8 mouse cellular contexts compared by ENCODE assay signal in genomic region chrX:42342951-42343879, GRCm38 (mm10).
DNase-seq lines count a peak whose midpoint lies in the region; ATAC-seq and TF ChIP-seq lines count a peak whose summit lies in the region.
"Had no signal": no experiment of that assay in that cellular context is flagged by ENCODE, and none has a peak within 500 bp of the region (broad histone marks: within the 10 kb centered on the region; RNA-seq: fewer than 3 reads in every experiment).

No protein-coding gene starts in this region.

- no peak overlapping the region for H3K27ac ChIP-seq in CH12.LX (ENCODE audit: insufficient read depth, low read depth)
- H3K27ac ChIP-seq in forebrain, embryonic 11.5 days (ENCODE audit: low read depth, low read length), result peak overlapping the region; percentile 78
- no peak overlapping the region for H3K27ac ChIP-seq in kidney, postnatal 0 days
- peak overlapping the region; percentile 57 for H3K27ac ChIP-seq in midbrain, embryonic 16.5 days (ENCODE audit: low read length)
- H3K27ac ChIP-seq in gastrocnemius, adult 2 months, result no peak overlapping the region
- H3K27ac ChIP-seq: heart, adult 2 months had no signal

- no peak for TF ChIP-seq EP300 in CH12.LX (IDR thresholded peaks at IDR 0.05; ENCODE audit: low read length)

- no peak overlapping the region for H3K9ac ChIP-seq in CH12.LX (ENCODE audit: insufficient read depth, low read depth)
- H3K9ac ChIP-seq in forebrain, embryonic 11.5 days (ENCODE audit: low read length), result no peak overlapping the region; the same call in 1 of the 2 replicates
- no peak overlapping the region for H3K9ac ChIP-seq in kidney, postnatal 0 days (ENCODE audit: low read depth, low read length)
- H3K9ac ChIP-seq in midbrain, embryonic 16.5 days (ENCODE audit: low read depth, low read length), result no peak overlapping the region

- H3K9me3 ChIP-seq in CH12.LX (replicated peaks; ENCODE audit: low read length), result no peaks in the 10 kb centered on the region
- no peaks in the 10 kb centered on the region for H3K9me3 ChIP-seq in forebrain, embryonic 11.5 days (ENCODE audit: control insufficient read depth, low read length)
- no peaks in the 10 kb centered on the region for H3K9me3 ChIP-seq in kidney, postnatal 0 days (replicated peaks; ENCODE audit: low read length)
- no peaks in the 10 kb centered on the region for H3K9me3 ChIP-seq in midbrain, embryonic 16.5 days (replicated peaks; ENCODE audit: control insufficient read depth, low read length, poor library complexity, severe bottlenecking)

- H3K4me2 ChIP-seq in CH12.LX (ENCODE audit: insufficient read depth, low read depth, poor library complexity, severe bottlenecking), result peak overlapping the region; percentile 78
- H3K4me2 ChIP-seq in forebrain, embryonic 11.5 days (ENCODE audit: low read depth, low read length, severe bottlenecking), result peak overlapping the region; percentile 8; the same call in 1 of the 2 replicates
- H3K4me2 ChIP-seq in kidney, postnatal 0 days (ENCODE audit: low read length), result peak overlapping the region; percentile 24; the same call in 1 of the 2 replicates
- H3K4me2 ChIP-seq in midbrain, embryonic 16.5 days (ENCODE audit: low read length), result peak overlapping the region; percentile 39

- peaks cover 2 to 5% of the 10 kb centered on the region in 2 experiments; a peak in 2 of 4 replicates for H3K4me1 ChIP-seq in CH12.LX (ENCODE audit: control insufficient read depth in 1 of 2, insufficient read depth in 2 of 2)
- 0 out of 2 replicates have a peak, but pooled peaks cover 2% of the 10 kb centered on the region for H3K4me1 ChIP-seq in forebrain, embryonic 11.5 days (replicated peaks; ENCODE audit: control insufficient read depth, insufficient read depth, low read length)
- no peaks in the 10 kb centered on the region for H3K4me1 ChIP-seq in kidney, postnatal 0 days (replicated peaks; ENCODE audit: insufficient read depth, low read length)
- H3K4me1 ChIP-seq in midbrain, embryonic 16.5 days (ENCODE audit: control insufficient read depth, insufficient read depth, low read length), result peaks cover 8% of the 10 kb centered on the region

- in situ Hi-C loops in CH12.LX (cut with MboI; ENCODE audit: low pct_ligation_motif_present, low pct_unique_long_range_greater_than_20kb, low sequenced_read_pairs), result no loop called here

- 20% methylated on average over 16 of the region's 16 CpGs for WGBS in forebrain, embryonic 11.5 days
- 27% methylated on average over 16 of the region's 16 CpGs for WGBS in kidney, postnatal 0 days
- WGBS in midbrain, embryonic 16.5 days, result 13% methylated on average over 16 of the region's 16 CpGs

- dilution Hi-C loops in CH12.LX (cut with MboI; ENCODE audit: extremely low pct_ligation_motif_present, extremely low pct_unique_long_range_greater_than_20kb, low sequenced_read_pairs), result no loop called here

- no peak for TF ChIP-seq CTCF in CH12.LX (conservative IDR thresholded peaks at IDR 0.05 in 1 of 2, IDR thresholded peaks at IDR 0.05 in 1 of 2; ENCODE audit: low read depth in 2 of 2, low read length in 2 of 2)
- TF ChIP-seq CTCF in kidney, postnatal 0 days (IDR thresholded peaks at IDR 0.05; ENCODE audit: low read depth), result no peak
- TF ChIP-seq CTCF in gastrocnemius, adult 2 months (IDR thresholded peaks at IDR 0.05), result no peak

- H3K79me2 ChIP-seq in CH12.LX (replicated peaks; ENCODE audit: control insufficient read depth, extremely low read depth, insufficient read depth, poor library complexity, severe bottlenecking), result no peaks in the 10 kb centered on the region

- peak; percentile 93 for ATAC-seq in forebrain, embryonic 11.5 days (replicated peaks; ENCODE audit: low FRiP score)
- ATAC-seq in kidney, postnatal 0 days (replicated peaks; ENCODE audit: low FRiP score, low read depth), result peak; percentile 33; the same call in 1 of the 2 replicates
- ATAC-seq in midbrain, embryonic 16.5 days, result peak; percentile 58; the same call in 1 of the 2 replicates

- H3K27me3 ChIP-seq in CH12.LX (replicated peaks), result no peaks in the 10 kb centered on the region
- H3K27me3 ChIP-seq in forebrain, embryonic 11.5 days (ENCODE audit: control insufficient read depth, insufficient read depth, low read length), result no peaks in the 10 kb centered on the region
- H3K27me3 ChIP-seq in kidney, postnatal 0 days (ENCODE audit: insufficient read depth, low read length), result no peaks in the 10 kb centered on the region
- no peaks in the 10 kb centered on the region for H3K27me3 ChIP-seq in midbrain, embryonic 16.5 days (ENCODE audit: control insufficient read depth, insufficient read depth, low read depth, low read length)

- no peaks in the 10 kb centered on the region for H3K36me3 ChIP-seq in CH12.LX (replicated peaks in 1 of 2; ENCODE audit: control insufficient read depth in 1 of 2, insufficient read depth in 1 of 2, low read length in 1 of 2)
- H3K36me3 ChIP-seq in forebrain, embryonic 11.5 days (ENCODE audit: control insufficient read depth, insufficient read depth, low read length), result no peaks in the 10 kb centered on the region
- no peaks in the 10 kb centered on the region for H3K36me3 ChIP-seq in kidney, postnatal 0 days (ENCODE audit: insufficient read depth, low read length)
- no peaks in the 10 kb centered on the region for H3K36me3 ChIP-seq in midbrain, embryonic 16.5 days (ENCODE audit: control insufficient read depth, insufficient read depth, low read length)

- peak overlapping the region in 1 of 3 experiments; percentile 10 for H3K4me3 ChIP-seq in CH12.LX (replicated peaks in 1 of 3; ENCODE audit: low read depth in 2 of 3, low read length in 2 of 3, poor library complexity in 1 of 3)
- no peak overlapping the region for H3K4me3 ChIP-seq in forebrain, embryonic 11.5 days (ENCODE audit: low read depth, low read length)
- H3K4me3 ChIP-seq in kidney, postnatal 0 days (replicated peaks; ENCODE audit: low read depth, low read length), result no peak overlapping the region
- H3K4me3 ChIP-seq in midbrain, embryonic 16.5 days (ENCODE audit: low read depth, low read length), result no peak overlapping the region
- no peak overlapping the region for H3K4me3 ChIP-seq in gastrocnemius, adult 2 months
- H3K4me3 ChIP-seq: heart, adult 2 months had no signal

- no peak for TF ChIP-seq RAD21 in CH12.LX (IDR thresholded peaks at IDR 0.05; ENCODE audit: low read depth, low read length)

- intact Hi-C loops in gastrocnemius, adult 2 months (cut with DNase I), result loop anchor here (10.0 kb wide), 1 partner anchor 172 kb away; no protein-coding TSS in a partner anchor

- DNase-seq in CD4-positive helper T cell, adult 2 months (ENCODE audit: low read depth, low spot score), result peak; percentile 89
- peak; percentile 70 for DNase-seq in CH12.LX (ENCODE audit: extremely low read depth)
- DNase-seq in forebrain, embryonic 11.5 days (ENCODE audit: low spot score), result peak; percentile 64
- peak; percentile 28 for DNase-seq in kidney, postnatal 0 days (ENCODE audit: low spot score)
- no peak for DNase-seq in layer of hippocampus, postnatal 14 days (ENCODE audit: low spot score in 2 of 2)
- no peak for DNase-seq in gastrocnemius, adult 2 months

- no peak for TF ChIP-seq POLR2A in CH12.LX (IDR thresholded peaks at IDR 0.05; ENCODE audit: low read depth, low read length)

TF ChIP-seq in CH12.LX, 34 proteins besides CTCF, POLR2A, EP300 and RAD21:
- TF ChIP-seq ZMIZ1 (IDR thresholded peaks at IDR 0.05; ENCODE audit: low read depth, low read length) (no peak), E2F4 (IDR thresholded peaks at IDR 0.05; ENCODE audit: insufficient replicate concordance, low read depth, low read length) (no peak), ZNF384 (IDR thresholded peaks at IDR 0.05; ENCODE audit: low read depth, low read length) (no peak), MYC (IDR thresholded peaks at IDR 0.05; ENCODE audit: low read depth, low read length) (no peak), MAZ (IDR thresholded peaks at IDR 0.05; ENCODE audit: low read depth, low read length) (no peak), ZC3H11A (IDR thresholded peaks at IDR 0.05; ENCODE audit: low read depth, low read length) (no peak), JUN (IDR thresholded peaks at IDR 0.05; ENCODE audit: insufficient read depth, low read depth, low read length) (peak; percentile 37; the same call in 1 of the 2 replicates), IRF4 (IDR thresholded peaks at IDR 0.05; ENCODE audit: low read depth, low read length) (0 out of 2 replicates have a peak, but pooled peaks have one; percentile 14), ELF1 (IDR thresholded peaks at IDR 0.05; ENCODE audit: low read depth, low read length) (peak; percentile 41; the same call in 1 of the 2 replicates), SMC3 (IDR thresholded peaks at IDR 0.05; ENCODE audit: low read depth, low read length) (no peak), CHD1 (IDR thresholded peaks at IDR 0.05; ENCODE audit: low read depth, low read length) (no peak), GABPA (IDR thresholded peaks at IDR 0.05; ENCODE audit: insufficient replicate concordance, low read depth, low read length) (no peak), JUND (conservative IDR thresholded peaks at IDR 0.05; ENCODE audit: low read depth, low read length) (0 out of 2 replicates have a peak, but pooled peaks have one; percentile 14), ETS1 (conservative IDR thresholded peaks at IDR 0.05; ENCODE audit: low read depth, low read length) (no peak), NRF1 (IDR thresholded peaks at IDR 0.05; ENCODE audit: low read depth, low read length) (no peak), MAFK (IDR thresholded peaks at IDR 0.05; ENCODE audit: insufficient replicate concordance, low read length) (no peak), CHD2 (IDR thresholded peaks at IDR 0.05; ENCODE audit: low read length) (no peak), TBP (conservative IDR thresholded peaks at IDR 0.05; ENCODE audit: low read depth, low read length) (no peak), ZKSCAN1 (IDR thresholded peaks at IDR 0.05; ENCODE audit: borderline replicate concordance, low read depth, low read length) (no peak), MAX (IDR thresholded peaks at IDR 0.05; ENCODE audit: low read length) (no peak), HCFC1 (IDR thresholded peaks at IDR 0.05; ENCODE audit: low read depth, low read length) (no peak), MEF2A (IDR thresholded peaks at IDR 0.05; ENCODE audit: borderline replicate concordance, low read depth, low read length) (0 out of 2 replicates have a peak, but pooled peaks have one; percentile 14), BHLHE40 (IDR thresholded peaks at IDR 0.05; ENCODE audit: low read depth, low read length) (peak; percentile 30; the same call in 1 of the 2 replicates), USF1 (IDR thresholded peaks at IDR 0.05; ENCODE audit: low read depth, low read length) (no peak), TCF12 (IDR thresholded peaks at IDR 0.05; ENCODE audit: low read depth, low read length) (no peak), USF2 (conservative IDR thresholded peaks at IDR 0.05; ENCODE audit: low read depth, low read length) (no peak), KAT2A (IDR thresholded peaks at IDR 0.05; ENCODE audit: insufficient replicate concordance, low read length) (no peak)

Comparison
In these comparisons a context has a peak if more than half of its experiments do, and no peak if none do; other contexts are left out.
1. DNase-seq: peak in CD4-positive helper T cell, adult 2 months (single experiment), CH12.LX (single experiment), forebrain, embryonic 11.5 days (single experiment) and kidney, postnatal 0 days (single experiment); none in layer of hippocampus, postnatal 14 days (0 of 2) and gastrocnemius, adult 2 months (single experiment).
2. H3K27ac ChIP-seq: peak in forebrain, embryonic 11.5 days (single experiment) and midbrain, embryonic 16.5 days (single experiment); none in CH12.LX (single experiment), kidney, postnatal 0 days (single experiment) and gastrocnemius, adult 2 months (single experiment).
3. H3K4me2 ChIP-seq: peak in every context shown above with its lines; median percentile 78 in CH12.LX; 39 in midbrain, embryonic 16.5 days; 24 in kidney, postnatal 0 days; 8 in forebrain, embryonic 11.5 days.
4. ATAC-seq: peak in every context shown above with its lines; median percentile 93 in forebrain, embryonic 11.5 days; 58 in midbrain, embryonic 16.5 days; 33 in kidney, postnatal 0 days.